Mouse (Mus musculus): Measurements from ENCODE around the gene Yif1a. TPM values are rescaled to one million over a fixed set of nuclear protein-coding genes. Genes with fewer than 3 reads are reported as not detected.

The Yif1a gene
- total and polyA plus RNA-seq, 2 experiments from 2014 or later = 38.8 to 40.4 TPM

- Histone ChIP-seq H3K4me3 (ENCODE audit: low read depth, low read length) (no peak overlapping the region), H3K9ac (replicated peaks; ENCODE audit: low read length, poor library complexity, severe bottlenecking) (no peak overlapping the region), H3K27me3 (ENCODE audit: insufficient read depth, low read length) (no peaks in the 10 kb centered on the region), H3K36me3 (ENCODE audit: insufficient read depth, low read length) (peaks cover 27% of the 10 kb centered on the region), H3K4me2 (ENCODE audit: low read depth, low read length, poor library complexity, severe bottlenecking) (no peak overlapping the region), H3K9me3 (ENCODE audit: low read length) (no peaks in the 10 kb centered on the region), H3K27ac (ENCODE audit: low read depth, low read length) (no peak overlapping the region), H3K4me1 (ENCODE audit: insufficient read depth, low read length) (no peaks in the 10 kb centered on the region)
- WGBS = 80% methylated on average over 4 of the region's 4 CpGs
- no peak for ATAC-seq (ENCODE audit: low FRiP score)
- no peak for DNase-seq (ENCODE audit: low spot score)
- TF ChIP-seq CTCF (IDR thresholded peaks at IDR 0.05) = no peak
These were observed 42.9 kb downstream of the Yif1a start for GRCm38 (mm10) chr19:5131237-5131636.

- 7% methylated on average over 2 of the region's 2 CpGs for WGBS
- no peak overlapping the region for H3K9ac ChIP-seq (replicated peaks; ENCODE audit: low read length, poor library complexity, severe bottlenecking)
- peak; percentile 76 for DNase-seq (ENCODE audit: low spot score)
- H3K9me3 ChIP-seq (ENCODE audit: low read length) = no peaks in the 10 kb centered on the region
- H3K4me3 ChIP-seq (ENCODE audit: low read depth, low read length) = no peak overlapping the region
- peak; percentile 82 for TF ChIP-seq CTCF (IDR thresholded peaks at IDR 0.05)
- peaks cover 62% of the 10 kb centered on the region for H3K36me3 ChIP-seq (ENCODE audit: insufficient read depth, low read length)
- no peak overlapping the region for H3K27ac ChIP-seq (ENCODE audit: low read depth, low read length)
- no peaks in the 10 kb centered on the region for H3K27me3 ChIP-seq (ENCODE audit: insufficient read depth, low read length)
- H3K4me1 ChIP-seq (ENCODE audit: insufficient read depth, low read length) = no peaks in the 10 kb centered on the region
- ATAC-seq (ENCODE audit: low FRiP score) = 0 out of 2 replicates have a peak, but pooled peaks have one; percentile 34
- H3K4me2 ChIP-seq (ENCODE audit: low read depth, low read length, poor library complexity, severe bottlenecking) = no peak overlapping the region
These were observed 51.3 kb downstream of the Yif1a start for GRCm38 (mm10) chr19:5139640-5140039.

Other genes with a start within 250 kb of the Yif1a start
- gene Ccs, start 249.2 kb upstream of the Yif1a start, total RNA-seq (2014; rRNA removed) = 19.9 and 20.0 TPM in 2 replicates
- gene Ccs, start 249.2 kb upstream of the Yif1a start, polyA plus RNA-seq (2015; fragmentation: Nextera tagmentation; extraction: Ambion mirVana) = 40.1 and 42.6 TPM in 2 replicates
- 0.38 and 1.0 TPM in 2 replicates for gene Ccdc87, start 249.2 kb upstream of the Yif1a start, total RNA-seq (2014; rRNA removed)
- gene Ccdc87, start 249.2 kb upstream of the Yif1a start, polyA plus RNA-seq (2015; fragmentation: Nextera tagmentation; extraction: Ambion mirVana) = 1.1 and 1.2 TPM in 2 replicates
- gene Ctsf, start 233.4 kb upstream of the Yif1a start, total RNA-seq (2014; rRNA removed) = 117 and 125 TPM in 2 replicates
- 82.5 and 91.1 TPM in 2 replicates for gene Ctsf, start 233.4 kb upstream of the Yif1a start, polyA plus RNA-seq (2015; fragmentation: Nextera tagmentation; extraction: Ambion mirVana)
- 4.5 and 5.3 TPM in 2 replicates for gene Actn3, start 210.6 kb upstream of the Yif1a start, total RNA-seq (2014; rRNA removed)
- gene Actn3, start 210.6 kb upstream of the Yif1a start, polyA plus RNA-seq (2015; fragmentation: Nextera tagmentation; extraction: Ambion mirVana) = 3.8 and 4.4 TPM in 2 replicates
- gene Zdhhc24, start 209.9 kb upstream of the Yif1a start, total RNA-seq (2014; rRNA removed) = 24.0 and 29.8 TPM in 2 replicates
- 17.2 and 18.1 TPM in 2 replicates for gene Zdhhc24, start 209.9 kb upstream of the Yif1a start, polyA plus RNA-seq (2015; fragmentation: Nextera tagmentation; extraction: Ambion mirVana)
- gene Bbs1, start 181.9 kb upstream of the Yif1a start, total RNA-seq (2014; rRNA removed) = 31.8 and 40.6 TPM in 2 replicates
- 9.0 and 10.2 TPM in 2 replicates for gene Bbs1, start 181.9 kb upstream of the Yif1a start, polyA plus RNA-seq (2015; fragmentation: Nextera tagmentation; extraction: Ambion mirVana)
- 84.6 and 94.7 TPM in 2 replicates for gene Dpp3, start 160.3 kb upstream of the Yif1a start, total RNA-seq (2014; rRNA removed)
- gene Dpp3, start 160.3 kb upstream of the Yif1a start, polyA plus RNA-seq (2015; fragmentation: Nextera tagmentation; extraction: Ambion mirVana) = 87.7 and 96.3 TPM in 2 replicates
- 10.9 and 24.4 TPM in 2 replicates for gene Peli3, start 145.4 kb upstream of the Yif1a start, total RNA-seq (2014; rRNA removed)
- gene Peli3, start 145.4 kb upstream of the Yif1a start, polyA plus RNA-seq (2015; fragmentation: Nextera tagmentation; extraction: Ambion mirVana) = 8.4 and 8.6 TPM in 2 replicates
- 88.2 and 93.1 TPM in 2 replicates for gene Mrpl11, start 126.4 kb upstream of the Yif1a start, total RNA-seq (2014; rRNA removed)
- 141 and 145 TPM in 2 replicates for gene Mrpl11, start 126.4 kb upstream of the Yif1a start, polyA plus RNA-seq (2015; fragmentation: Nextera tagmentation; extraction: Ambion mirVana)
- gene Npas4, start 98.2 kb upstream of the Yif1a start, total RNA-seq (2014; rRNA removed) = 3.4 and 5.9 TPM in 2 replicates
- 0.36 and 0.43 TPM in 2 replicates for gene Npas4, start 98.2 kb upstream of the Yif1a start, polyA plus RNA-seq (2015; fragmentation: Nextera tagmentation; extraction: Ambion mirVana)
- 21.4 and 30.2 TPM in 2 replicates for gene Slc29a2, start 64.7 kb upstream of the Yif1a start, total RNA-seq (2014; rRNA removed)
- gene Slc29a2, start 64.7 kb upstream of the Yif1a start, polyA plus RNA-seq (2015; fragmentation: Nextera tagmentation; extraction: Ambion mirVana) = 19.1 and 21.1 TPM in 2 replicates
- gene B4gat1, start 49.7 kb upstream of the Yif1a start, total RNA-seq (2014; rRNA removed) = 136 and 143 TPM in 2 replicates
- gene B4gat1, start 49.7 kb upstream of the Yif1a start, polyA plus RNA-seq (2015; fragmentation: Nextera tagmentation; extraction: Ambion mirVana) = 172 and 177 TPM in 2 replicates
- 3.8 and 12.5 TPM in 2 replicates for gene AC124502.3, start 49.6 kb upstream of the Yif1a start, total RNA-seq (2014; rRNA removed)
- gene AC124502.3, start 49.6 kb upstream of the Yif1a start, polyA plus RNA-seq (2015; fragmentation: Nextera tagmentation; extraction: Ambion mirVana) = 2.2 and 3.7 TPM in 2 replicates
- gene Brms1, start 47.2 kb upstream of the Yif1a start, total RNA-seq (2014; rRNA removed) = 2.1 TPM in 1 of 2 replicates, not detected in the other
- 14.3 and 15.3 TPM in 2 replicates for gene Brms1, start 47.2 kb upstream of the Yif1a start, polyA plus RNA-seq (2015; fragmentation: Nextera tagmentation; extraction: Ambion mirVana)
- gene Rin1, start 38.1 kb upstream of the Yif1a start, total RNA-seq (2014; rRNA removed) = 4.0 and 4.3 TPM in 2 replicates
- 0.76 and 0.96 TPM in 2 replicates for gene Rin1, start 38.1 kb upstream of the Yif1a start, polyA plus RNA-seq (2015; fragmentation: Nextera tagmentation; extraction: Ambion mirVana)
- 22.0 and 23.3 TPM in 2 replicates for gene Cd248, start 20.5 kb upstream of the Yif1a start, total RNA-seq (2014; rRNA removed)
- gene Cd248, start 20.5 kb upstream of the Yif1a start, polyA plus RNA-seq (2015; fragmentation: Nextera tagmentation; extraction: Ambion mirVana) = 15.7 and 18.3 TPM in 2 replicates
- gene Tmem151a, start 3.0 kb upstream of the Yif1a start, total RNA-seq (2014; rRNA removed) = 54.0 and 64.0 TPM in 2 replicates
- gene Tmem151a, start 3.0 kb upstream of the Yif1a start, polyA plus RNA-seq (2015; fragmentation: Nextera tagmentation; extraction: Ambion mirVana) = 64.2 and 72.0 TPM in 2 replicates
- gene Cnih2, start 10.0 kb downstream of the Yif1a start, total RNA-seq (2014; rRNA removed) = 677 and 753 TPM in 2 replicates
- gene Cnih2, start 10.0 kb downstream of the Yif1a start, polyA plus RNA-seq (2015; fragmentation: Nextera tagmentation; extraction: Ambion mirVana) = 547 and 553 TPM in 2 replicates
- gene Rab1b, start 18.5 kb downstream of the Yif1a start, total RNA-seq (2014; rRNA removed) = 192 and 242 TPM in 2 replicates
- gene Rab1b, start 18.5 kb downstream of the Yif1a start, polyA plus RNA-seq (2015; fragmentation: Nextera tagmentation; extraction: Ambion mirVana) = 204 and 227 TPM in 2 replicates
- gene Klc2, start 30.0 kb downstream of the Yif1a start, total RNA-seq (2014; rRNA removed) = 187 and 201 TPM in 2 replicates
- 65.7 and 67.9 TPM in 2 replicates for gene Klc2, start 30.0 kb downstream of the Yif1a start, polyA plus RNA-seq (2015; fragmentation: Nextera tagmentation; extraction: Ambion mirVana)
- gene Pacs1, start 184.6 kb downstream of the Yif1a start, total RNA-seq (2014; rRNA removed) = 86.4 and 124 TPM in 2 replicates
- 47.9 and 49.9 TPM in 2 replicates for gene Pacs1, start 184.6 kb downstream of the Yif1a start, polyA plus RNA-seq (2015; fragmentation: Nextera tagmentation; extraction: Ambion mirVana)
- gene Sf3b2, start 206.9 kb downstream of the Yif1a start, total RNA-seq (2014; rRNA removed) = 270 and 283 TPM in 2 replicates
- gene Sf3b2, start 206.9 kb downstream of the Yif1a start, polyA plus RNA-seq (2015; fragmentation: Nextera tagmentation; extraction: Ambion mirVana) = 312 and 315 TPM in 2 replicates
- gene Gal3st3, start 209.8 kb downstream of the Yif1a start, total RNA-seq (2014; rRNA removed) = 27.4 and 29.2 TPM in 2 replicates
- 40.8 and 41.4 TPM in 2 replicates for gene Gal3st3, start 209.8 kb downstream of the Yif1a start, polyA plus RNA-seq (2015; fragmentation: Nextera tagmentation; extraction: Ambion mirVana)
- gene Catsper1, start 247.2 kb downstream of the Yif1a start, total RNA-seq (2014; rRNA removed) = not detected in 2 replicates
- gene Catsper1, start 247.2 kb downstream of the Yif1a start, polyA plus RNA-seq (2015; fragmentation: Nextera tagmentation; extraction: Ambion mirVana) = not detected in 2 replicates